Mouse (Mus musculus): ENCODE measurements at regions not wholly inside any gene's neighbourhood (a gene's known extent, or its start where the extent isn't known, plus 50 kb on each side); places are given as distances from the start of the nearest gene placed in this dataset.
"Not testable (repeated sequence)": the region's sequence is repeated elsewhere in the genome, so short reads cannot be mapped to it uniquely, and the experiment has no call there.

DNA sequence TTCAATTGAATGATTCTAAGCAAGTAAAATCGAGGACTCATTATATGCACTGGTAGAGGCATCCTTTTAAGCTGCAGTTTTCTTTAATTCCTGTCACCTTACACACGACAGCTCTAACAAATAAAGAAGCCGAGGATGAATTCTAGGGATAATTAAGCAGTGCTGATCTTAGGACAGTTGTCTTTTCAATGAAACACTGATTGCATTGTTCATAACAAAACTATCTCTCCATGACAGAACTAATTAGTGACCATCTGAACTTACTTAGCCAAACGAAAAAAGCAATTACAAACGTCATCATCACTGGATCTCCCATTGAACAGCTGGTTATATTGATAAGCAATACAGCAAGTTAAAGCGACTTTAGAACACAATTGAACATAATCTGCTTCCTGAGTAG, 1579.7 kb upstream of the G6pd2 start:
- no peak for DNase-seq (ENCODE audit: low read depth, low spot score)

DNA sequence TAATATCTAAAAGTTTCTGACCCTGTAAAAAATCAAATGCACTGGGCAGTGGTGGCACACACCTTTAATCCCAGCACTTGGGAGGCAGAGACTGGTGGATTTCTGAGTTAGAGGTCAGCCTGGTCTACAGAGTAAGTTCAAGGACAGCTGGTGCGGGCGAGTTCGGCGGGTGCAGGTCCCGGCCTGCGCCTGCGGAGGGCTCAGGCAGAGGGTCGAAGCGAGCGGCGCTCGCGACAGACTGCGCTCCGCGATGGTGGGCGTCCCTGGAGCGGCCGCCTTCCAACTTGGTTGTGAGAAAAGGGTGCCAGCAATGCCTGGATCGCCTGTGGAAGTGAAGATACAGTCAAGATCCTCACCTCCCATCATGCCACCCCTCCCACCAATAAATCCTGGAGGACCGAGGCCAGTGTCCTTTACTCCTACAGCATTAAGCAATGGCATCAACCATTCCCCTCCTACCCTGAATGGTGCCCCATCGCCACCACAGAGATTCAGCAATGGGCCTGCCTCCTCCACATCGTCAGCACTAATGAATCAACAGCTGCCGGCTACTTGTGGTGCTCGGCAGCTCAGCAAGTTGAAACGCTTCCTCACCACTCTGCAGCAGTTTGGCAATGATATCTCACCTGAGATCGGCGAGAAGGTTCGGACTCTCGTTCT, 1577.3 kb upstream of the G6pd2 start:
- not testable (repeated sequence) for DNase-seq (ENCODE audit: low read depth, low spot score)

DNA sequence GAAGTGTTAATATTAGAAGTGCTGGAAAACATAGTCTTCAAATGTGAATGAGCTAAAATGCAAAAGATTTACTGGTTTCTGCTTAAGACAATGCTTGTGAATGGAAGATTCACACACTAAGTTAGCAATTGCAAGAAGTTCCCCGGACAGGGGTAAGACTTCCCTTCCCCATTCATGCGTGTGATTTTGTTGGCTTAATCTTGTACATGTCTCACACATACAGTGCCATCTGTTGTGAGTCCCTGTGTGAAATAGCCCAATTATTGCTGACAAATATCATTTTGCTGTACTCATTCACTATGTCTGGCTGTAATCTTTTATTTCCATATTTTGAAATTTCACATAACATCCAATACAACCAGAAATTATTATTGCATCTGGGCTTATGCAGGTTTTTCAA, 1564.4 kb upstream of the G6pd2 start:
- no peak for DNase-seq (ENCODE audit: low read depth, low spot score)

DNA sequence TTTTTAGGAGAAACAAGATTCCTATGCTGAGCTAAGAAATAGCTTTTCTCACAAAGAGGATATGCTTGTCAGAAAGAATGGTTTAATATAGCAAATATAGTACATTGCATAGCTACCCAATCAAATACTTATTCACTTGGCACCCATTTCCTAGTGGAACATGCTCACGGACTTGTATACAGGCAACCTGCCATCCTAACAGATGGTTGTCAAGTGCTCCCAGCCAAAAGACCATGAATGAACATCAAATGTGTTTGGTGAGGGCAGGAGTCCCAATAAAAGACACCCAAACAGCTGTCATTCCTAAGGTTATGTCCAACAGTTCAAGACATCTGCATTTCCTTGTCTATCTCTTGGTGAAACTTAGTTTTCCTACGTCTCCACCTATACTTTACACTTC, 1531.9 kb upstream of the G6pd2 start:
- DNase-seq (ENCODE audit: low read depth, low spot score), result peak; percentile 16

All from brain, adult 2 months (tissue).